Mouse (Mus musculus) CD4-positive helper T cell, adult 2 months (primary cell): ENCODE data around the gene Zfp978.
"Not testable (repeated sequence)": the region's sequence is repeated elsewhere in the genome, so short reads cannot be mapped to it uniquely, and the experiment has no call there.

ENCODE experiments used
- DNase-seq: peaks from one replicate; pipeline ENCODE4 v3.0.0-alpha.2; 2012; ENCODE audit warnings: low read depth, missing footprints, low spot score

Zfp978 gene

GRCm38 (mm10) chr4:147350541-147350940 is 10.6 kb upstream of the Zfp978 start:
- DNase-seq: not testable (repeated sequence)

- not testable (repeated sequence) for DNase-seq
Measured at GRCm38 (mm10) chr4:147351376-147351980, 9.6 kb upstream of the Zfp978 start.

- DNase-seq: not testable (repeated sequence)
Measured at GRCm38 (mm10) chr4:147353626-147354025, 7.5 kb upstream of the Zfp978 start.

GRCm38 (mm10) chr4:147356042-147356441 is 5.1 kb upstream of the Zfp978 start:
- not testable (repeated sequence) for DNase-seq

GRCm38 (mm10) chr4:147357195-147357594 is 3.9 kb upstream of the Zfp978 start:
- not testable (repeated sequence) for DNase-seq

- DNase-seq: not testable (repeated sequence)
Measured at GRCm38 (mm10) chr4:147361872-147362271, 769 bp downstream of the Zfp978 start.

- not testable (repeated sequence) for DNase-seq
Measured at GRCm38 (mm10) chr4:147369564-147369963, 8.5 kb downstream of the Zfp978 start.

- not testable (repeated sequence) for DNase-seq
Measured at GRCm38 (mm10) chr4:147383199-147383598, 22.1 kb downstream of the Zfp978 start.

GRCm38 (mm10) chr4:147397201-147397600 is 36.1 kb downstream of the Zfp978 start:
- not testable (repeated sequence) for DNase-seq

- DNase-seq: peak; percentile 1
Measured at GRCm38 (mm10) chr4:147397934-147398682, 37.0 kb downstream of the Zfp978 start.

GRCm38 (mm10) chr4:147398741-147399140 is 37.6 kb downstream of the Zfp978 start:
- peak; percentile 2 for DNase-seq

- not testable (repeated sequence) for DNase-seq
Measured at GRCm38 (mm10) chr4:147399505-147399904, 38.4 kb downstream of the Zfp978 start.

- peak; percentile 1 for DNase-seq
Measured at GRCm38 (mm10) chr4:147400031-147400847, 39.1 kb downstream of the Zfp978 start.

- peak; percentile 13 for DNase-seq
Measured at GRCm38 (mm10) chr4:147400848-147401715, 40.0 kb downstream of the Zfp978 start.

GRCm38 (mm10) chr4:147401736-147402506 is 40.8 kb downstream of the Zfp978 start:
- DNase-seq: peak; percentile 15

- not testable (repeated sequence) for DNase-seq
Measured at GRCm38 (mm10) chr4:147402507-147402890, 41.4 kb downstream of the Zfp978 start.

GRCm38 (mm10) chr4:147403509-147403908 is 42.4 kb downstream of the Zfp978 start:
- peak; percentile 1 for DNase-seq

GRCm38 (mm10) chr4:147403931-147404913 is 43.1 kb downstream of the Zfp978 start:
- peak; percentile 8 for DNase-seq
